Mouse (Mus musculus): ENCODE measurements around the gene Maff. TPM values are rescaled to one million over a fixed set of nuclear protein-coding genes. Genes with fewer than 3 reads are reported as not detected.

Gene Maff
- total RNA-seq, 2 experiments from 2014 or later = 14.1 to 44.6 TPM

GRCm38 (mm10) chr15:79391447-79392093, 45.1 kb downstream of the Maff start:
- peak in 1 of 2 experiments; percentile 62 for DNase-seq (ENCODE audit: low spot score in 2 of 2)

DNA sequence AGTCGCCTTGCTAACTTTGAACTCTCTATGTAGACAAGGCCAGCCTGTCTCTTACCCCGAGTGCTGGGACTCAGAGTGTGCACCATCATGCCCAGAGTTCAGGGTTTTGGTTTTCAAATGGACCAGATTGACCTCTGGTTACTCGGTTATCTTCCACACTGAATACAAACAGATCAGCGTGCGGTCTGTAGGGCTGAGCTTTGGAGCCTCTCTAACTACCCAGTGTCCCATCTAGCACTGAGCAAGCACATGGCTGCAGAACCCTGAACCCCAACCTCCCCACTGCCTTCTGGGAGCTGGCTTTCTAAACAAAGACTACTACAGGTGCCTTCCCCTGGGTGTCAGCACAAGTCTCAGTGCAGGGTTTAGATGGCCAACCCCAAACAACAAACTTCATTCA, 46.1 kb downstream of the Maff start:
- DNase-seq (ENCODE audit: low spot score in 2 of 2) = no peak

DNA sequence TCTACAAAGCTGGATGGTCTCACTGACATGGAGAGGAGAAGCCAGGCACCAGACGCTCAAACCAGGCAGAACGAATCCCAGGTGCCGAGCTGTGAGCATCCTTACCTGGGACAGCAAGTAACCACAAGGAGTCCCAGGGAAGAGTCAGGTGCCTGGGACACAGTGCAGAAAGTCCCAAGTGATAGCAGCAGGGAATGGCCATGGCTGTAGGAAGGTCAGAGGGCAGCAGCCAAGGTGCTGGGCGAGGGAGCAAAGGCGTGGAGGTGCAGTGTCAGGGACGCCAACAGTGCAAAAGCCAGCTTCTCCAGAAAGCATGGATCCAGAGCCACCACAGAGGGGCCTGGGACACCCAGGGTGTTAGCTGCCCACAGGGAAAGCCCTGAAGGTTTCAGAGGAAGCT, 46.7 kb downstream of the Maff start:
- DNase-seq (ENCODE audit: low spot score in 2 of 2) = no peak

- no peak for DNase-seq (ENCODE audit: low spot score in 2 of 2)
These were observed 48.4 kb downstream of the Maff start for GRCm38 (mm10) chr15:79394842-79395241.

DNA sequence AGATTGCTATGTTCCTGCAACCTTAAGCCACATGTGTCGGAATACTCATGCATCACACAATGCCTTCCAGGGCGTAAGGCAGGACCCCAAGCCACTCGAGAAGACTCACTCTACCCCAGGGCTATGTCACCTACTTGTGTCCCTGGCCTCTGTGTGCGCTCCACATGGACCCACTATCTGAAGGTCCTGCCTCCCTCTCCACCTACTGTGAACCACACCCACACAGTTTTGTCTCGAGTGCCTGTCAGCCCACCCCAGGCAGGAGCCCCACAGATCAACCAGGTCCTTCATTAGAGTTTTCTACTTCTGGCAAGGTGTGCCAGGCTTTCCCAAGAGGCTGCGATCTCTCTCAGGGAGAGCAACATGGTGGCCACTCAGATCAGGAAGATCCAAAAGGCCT, 48.9 kb downstream of the Maff start:
- no peak for DNase-seq (ENCODE audit: low spot score in 2 of 2)

DNA sequence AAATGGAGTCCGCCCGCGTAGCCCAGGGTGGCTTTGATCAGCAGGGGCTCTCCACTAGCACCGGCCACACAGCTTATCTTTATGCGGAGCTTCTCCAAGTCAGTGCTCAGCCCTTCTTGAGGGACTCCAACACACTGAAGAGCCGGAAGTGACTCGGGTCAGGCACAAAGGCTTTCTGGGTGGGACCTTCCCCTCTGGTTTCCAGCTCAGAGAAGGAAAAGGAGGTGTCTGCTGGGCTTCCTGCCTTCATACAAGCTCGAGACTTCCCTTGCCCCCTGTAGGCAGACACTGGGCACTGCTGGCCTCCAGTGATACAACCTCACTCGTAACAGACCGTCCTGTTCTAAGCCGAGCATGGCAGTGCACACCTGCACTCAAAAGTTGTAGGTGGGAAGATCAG, 50.3 kb downstream of the Maff start:
- DNase-seq (ENCODE audit: low spot score in 2 of 2) = peak in 1 of 2 experiments; percentile 36

- DNase-seq (ENCODE audit: low spot score in 2 of 2) = peak in 1 of 2 experiments; percentile 15
These were observed 53.0 kb downstream of the Maff start for GRCm38 (mm10) chr15:79399231-79400052.

GRCm38 (mm10) chr15:79400134-79400974, 53.9 kb downstream of the Maff start:
- peak in 1 of 2 experiments; percentile 21 for DNase-seq (ENCODE audit: low spot score in 2 of 2)

GRCm38 (mm10) chr15:79400975-79401365, 54.5 kb downstream of the Maff start:
- DNase-seq (ENCODE audit: low spot score in 2 of 2) = no peak

GRCm38 (mm10) chr15:79402176-79402575, 55.8 kb downstream of the Maff start:
- no peak for DNase-seq (ENCODE audit: low spot score in 2 of 2)

- peak; percentile 91 to 93 for DNase-seq (ENCODE audit: low spot score in 2 of 2)
These were observed 56.7 kb downstream of the Maff start, which contains the start of gene Tmem184b for GRCm38 (mm10) chr15:79402836-79403762. Tmem184b (minus strand) TSS chr15:79403569.

- no peak for DNase-seq (ENCODE audit: low spot score in 2 of 2)
These were observed 57.4 kb downstream of the Maff start for GRCm38 (mm10) chr15:79403763-79404210.

- no peak for DNase-seq (ENCODE audit: low spot score in 2 of 2)
These were observed 57.9 kb downstream of the Maff start for GRCm38 (mm10) chr15:79404277-79404676.

DNA sequence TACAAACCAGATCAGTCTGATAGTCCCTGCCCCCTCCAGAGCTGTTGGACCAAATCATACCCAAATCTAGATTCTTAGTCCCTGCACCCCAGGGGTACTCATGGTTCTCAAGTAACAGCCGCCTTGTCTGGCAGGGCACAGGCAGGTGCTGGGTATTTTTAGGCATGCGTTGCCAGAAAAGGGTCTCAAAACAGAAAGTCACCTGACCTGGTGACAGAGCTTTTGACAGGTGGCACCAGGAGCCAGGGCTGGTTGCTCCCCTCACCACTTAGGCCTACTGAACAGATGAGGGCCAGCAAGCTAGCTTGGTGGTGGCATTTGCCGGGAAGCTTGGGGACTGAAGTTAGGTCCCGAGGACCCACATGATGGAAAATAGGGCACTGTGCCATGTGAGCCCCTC, 60.1 kb downstream of the Maff start:
- no peak for DNase-seq (ENCODE audit: low spot score in 2 of 2)

Small RNA genes lying within 50 kb of the gene (microRNA-seq; reads per million reads assigned to microRNA genes)
- gene Mir1943 (ENCODE audit: borderline number of aligned reads in 2 of 2) = 3.3 to 14.1 reads per million in 2 experiments

Other genes starting within 250 kb of the Maff start
- 10 to 100 TPM; 39.0 to 45.5 TPM for gene Micall1, start 237.7 kb upstream of the Maff start, total RNA-seq (2021)
- 100 to 1,000 TPM; 137 to 150 TPM for gene Polr2f, start 205.6 kb upstream of the Maff start, total RNA-seq (2021)
- 1 to 10 TPM; 7.2 to 8.2 TPM for gene 1700088E04Rik, start 205.4 kb upstream of the Maff start, total RNA-seq (2021)
- gene Sox10, start 181.4 kb upstream of the Maff start, total RNA-seq (2021) = 1 to 10 TPM in 1 of 2 experiments, under 1 TPM in 1; 0.76 to 2.4 TPM
- 10 to 100 TPM; 15.7 to 18.4 TPM for gene Pick1, start 117.4 kb upstream of the Maff start, total RNA-seq (2021)
- under 1 TPM in 1 of 2 experiments, not detected in 1; 0.29 TPM for gene Gm49486, start 117.2 kb upstream of the Maff start, total RNA-seq (2021)
- not detected for gene Slc16a8, start 91.9 kb upstream of the Maff start, total RNA-seq (2021)
- under 1 TPM; 0.13 to 0.93 TPM for gene Baiap2l2, start 61.1 kb upstream of the Maff start, total RNA-seq (2021)
- 10 to 100 TPM; 25.3 to 26.5 TPM for gene Pla2g6, start 18.2 kb upstream of the Maff start, total RNA-seq (2021)
- 10 to 100 TPM; 48.2 to 83.4 TPM for gene Tmem184b, start 56.9 kb downstream of the Maff start, total RNA-seq (2021)
- 10 to 100 TPM; 69.2 to 80.6 TPM for gene Csnk1e, start 108.9 kb downstream of the Maff start, total RNA-seq (2021)
- under 1 TPM in 1 of 2 experiments, not detected in 1; 0.42 TPM for gene Kcnj4, start 158.6 kb downstream of the Maff start, total RNA-seq (2021)
- 1 to 10 TPM; 1.6 to 4.0 TPM for gene Kdelr3, start 169.8 kb downstream of the Maff start, total RNA-seq (2021)
- 100 to 1,000 TPM; 263 to 265 TPM for gene Ddx17, start 200.1 kb downstream of the Maff start, total RNA-seq (2021)